Mouse (Mus musculus): ENCODE measurements at regions not wholly inside any gene's neighbourhood (a gene's known extent, or its start where the extent isn't known, plus 50 kb on each side); places are given as distances from the start of the nearest gene placed in this dataset.

- TF ChIP-seq TCF12 (IDR thresholded peaks at IDR 0.05; ENCODE audit: insufficient read depth, poor library complexity, severe bottlenecking) (no peak), MAX (IDR thresholded peaks at IDR 0.05; ENCODE audit: low read depth) (no peak), POLR2A (IDR thresholded peaks at IDR 0.05; ENCODE audit: insufficient read length, low read depth) (no peak), MYOG (IDR thresholded peaks at IDR 0.05; ENCODE audit: control insufficient read depth in 1 of 3, insufficient read depth in 1 of 3, insufficient read length in 2 of 3, low read depth in 2 of 3) (no peak), POLR2AphosphoS2 (IDR thresholded peaks at IDR 0.05; ENCODE audit: insufficient read length, low read depth) (no peak), MYOD1 (IDR thresholded peaks at IDR 0.05; ENCODE audit: control insufficient read depth in 1 of 3, insufficient read length in 2 of 3, low read depth in 2 of 3) (no peak), CEBPB (IDR thresholded peaks at IDR 0.05; ENCODE audit: insufficient read depth, poor library complexity, severe bottlenecking) (no peak)
Observed at GRCm38 (mm10) chr16:13054956-13055355, 54.5 kb upstream of the Ercc4 start.

All from myocyte (in vitro differentiated cells).